Mouse (Mus musculus): ENCODE results near the gene Runx1. TPM values are rescaled to one million over a fixed set of nuclear protein-coding genes. Genes with fewer than 3 reads are reported as not detected.

Gene Runx1
- total RNA-seq, 2 experiments from 2014 or later: 0.95 to 1.4 TPM

DNA sequence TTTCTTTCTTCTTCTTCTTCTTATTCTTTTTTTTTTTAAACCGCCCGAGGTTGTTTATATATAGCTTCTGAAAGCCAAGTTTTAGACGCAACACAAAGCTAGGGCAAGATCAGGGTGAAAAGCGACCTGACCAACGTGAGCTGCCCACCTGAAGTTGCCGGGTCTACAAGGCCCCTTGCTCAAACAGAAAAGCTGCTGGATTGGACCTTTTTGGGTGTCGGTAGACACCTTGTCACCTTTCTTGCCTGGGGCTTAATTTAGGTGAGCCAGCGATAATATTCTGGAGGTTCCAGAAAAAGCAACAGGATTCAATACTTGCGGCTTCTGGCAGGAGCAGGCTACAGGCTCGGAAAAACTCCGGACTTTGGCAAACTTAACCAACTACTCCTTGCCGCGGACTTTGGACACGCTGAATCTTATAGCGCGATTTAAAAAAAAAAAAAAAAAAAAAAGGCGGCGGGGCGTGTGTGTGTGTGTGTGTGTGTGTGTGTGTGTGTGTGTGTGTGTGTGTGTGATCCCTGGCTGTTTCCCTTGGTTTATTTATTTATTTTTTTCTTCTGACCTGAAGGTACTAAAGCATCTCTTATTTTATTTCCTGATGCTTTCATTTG lies 131.3 kb downstream of the Runx1 start:
- TF ChIP-seq CTCF (conservative IDR thresholded peaks at IDR 0.05): no peak
- Histone ChIP-seq H3K4me3 (no peak overlapping the region), H3K27ac (no peak overlapping the region)
- no peak for DNase-seq (ENCODE audit: low spot score in 2 of 2)

DNA sequence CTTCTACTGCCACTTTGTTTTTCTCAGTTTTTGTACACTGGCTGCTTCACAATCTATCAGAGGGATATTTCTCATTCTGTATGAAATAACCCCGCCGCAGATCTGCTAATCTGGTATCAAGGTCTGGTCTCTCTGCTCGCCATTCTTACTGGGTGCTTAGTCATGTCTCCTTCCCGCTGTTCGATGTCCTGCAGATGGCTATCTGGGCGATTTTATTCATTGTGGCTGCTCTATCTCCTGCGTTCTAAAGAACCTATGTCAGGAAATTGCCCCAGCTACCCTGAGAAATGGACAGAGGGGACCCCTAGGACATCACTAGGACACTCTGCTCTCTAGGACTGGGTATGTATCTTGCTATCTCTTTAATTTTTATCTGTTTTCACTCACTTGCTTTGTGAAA lies 135.2 kb downstream of the Runx1 start:
- TF ChIP-seq CTCF (conservative IDR thresholded peaks at IDR 0.05): no peak
- DNase-seq (ENCODE audit: low spot score in 2 of 2): no peak
- no peak overlapping the region for H3K27ac ChIP-seq
- H3K4me3 ChIP-seq: no peak overlapping the region

GRCm38 (mm10) chr16:92688941-92689340 lies 137.0 kb downstream of the Runx1 start:
- H3K4me3 ChIP-seq: no peak overlapping the region
- no peak for TF ChIP-seq CTCF (conservative IDR thresholded peaks at IDR 0.05)

GRCm38 (mm10) chr16:92686978-92687377 lies 139.0 kb downstream of the Runx1 start:
- Histone ChIP-seq H3K27ac (no peak overlapping the region), H3K4me3 (no peak overlapping the region)
- no peak for TF ChIP-seq CTCF (conservative IDR thresholded peaks at IDR 0.05)
- DNase-seq (ENCODE audit: low spot score in 2 of 2): no peak

More at GRCm38 (mm10) chr16:92688941-92689340, 137.0 kb downstream of the Runx1 start:
- DNase-seq (ENCODE audit: low spot score in 2 of 2): no peak
- H3K27ac ChIP-seq: no peak overlapping the region

- Histone ChIP-seq H3K27ac (no peak overlapping the region), H3K4me3 (no peak overlapping the region)
- no peak for DNase-seq (ENCODE audit: low spot score in 2 of 2)
- TF ChIP-seq CTCF (conservative IDR thresholded peaks at IDR 0.05): no peak
Measured at GRCm38 (mm10) chr16:92685766-92686315, 140.1 kb downstream of the Runx1 start.

GRCm38 (mm10) chr16:92684423-92685211 lies 141.3 kb downstream of the Runx1 start:
- no peak overlapping the region for H3K4me3 ChIP-seq
- TF ChIP-seq CTCF (conservative IDR thresholded peaks at IDR 0.05): no peak
- no peak for DNase-seq (ENCODE audit: low spot score in 2 of 2)
- H3K27ac ChIP-seq: no peak overlapping the region

- Histone ChIP-seq H3K27ac (no peak overlapping the region), H3K4me3 (no peak overlapping the region)
- DNase-seq (ENCODE audit: low spot score in 2 of 2): no peak
- TF ChIP-seq CTCF (conservative IDR thresholded peaks at IDR 0.05): no peak
Measured at GRCm38 (mm10) chr16:92676630-92677029, 149.3 kb downstream of the Runx1 start.

- no peak overlapping the region for H3K4me3 ChIP-seq
- TF ChIP-seq CTCF (conservative IDR thresholded peaks at IDR 0.05): no peak
- H3K27ac ChIP-seq: no peak overlapping the region
- no peak for DNase-seq (ENCODE audit: low spot score in 2 of 2)
Measured at GRCm38 (mm10) chr16:92675677-92676076, 150.3 kb downstream of the Runx1 start.

GRCm38 (mm10) chr16:92674916-92675450 lies 151.0 kb downstream of the Runx1 start:
- TF ChIP-seq CTCF (conservative IDR thresholded peaks at IDR 0.05): no peak
- H3K4me3 ChIP-seq: no peak overlapping the region
- no peak for DNase-seq (ENCODE audit: low spot score in 2 of 2)
- no peak overlapping the region for H3K27ac ChIP-seq

DNA sequence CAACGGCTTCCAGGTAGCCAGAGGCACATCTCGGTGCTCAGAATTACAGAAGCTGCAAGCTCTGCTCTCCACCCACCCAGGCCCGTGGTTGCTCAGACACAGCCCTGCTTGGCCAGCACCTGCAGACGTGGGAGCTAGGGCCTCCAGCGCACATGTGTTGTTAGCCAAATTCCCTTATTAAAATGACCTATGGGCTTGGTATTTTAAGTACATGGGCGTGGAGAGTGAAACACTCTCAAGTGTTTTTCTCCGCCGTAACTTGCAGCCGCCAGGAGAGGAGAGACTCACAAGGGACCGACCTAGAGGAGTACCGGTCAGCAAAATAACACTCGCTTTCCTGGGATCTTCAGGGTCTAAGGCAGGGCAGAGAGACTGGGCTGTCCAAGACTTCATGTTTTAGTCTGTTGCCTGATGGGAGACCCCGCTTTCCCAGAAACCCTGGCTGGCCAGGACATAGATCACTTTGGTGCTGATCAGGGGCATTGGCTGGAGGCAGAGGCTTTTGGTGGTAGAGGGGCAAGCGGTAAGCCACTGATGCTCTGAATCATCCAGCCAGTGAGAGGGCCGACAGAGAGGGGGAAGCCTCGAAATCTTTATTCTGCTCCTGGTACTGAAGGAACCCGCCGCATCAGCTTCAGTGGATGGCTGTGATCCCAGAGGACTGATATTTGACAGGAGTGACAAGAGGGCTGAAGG lies 151.7 kb downstream of the Runx1 start:
- no peak for TF ChIP-seq CTCF (conservative IDR thresholded peaks at IDR 0.05)
- no peak for DNase-seq (ENCODE audit: low spot score in 2 of 2)
- Histone ChIP-seq H3K4me3 (no peak overlapping the region), H3K27ac (no peak overlapping the region)

GRCm38 (mm10) chr16:92668807-92669206 lies 157.1 kb downstream of the Runx1 start:
- no peak overlapping the region for H3K4me3 ChIP-seq
- no peak for DNase-seq (ENCODE audit: low spot score in 2 of 2)
- H3K27ac ChIP-seq: no peak overlapping the region
- no peak for TF ChIP-seq CTCF (conservative IDR thresholded peaks at IDR 0.05)

DNA sequence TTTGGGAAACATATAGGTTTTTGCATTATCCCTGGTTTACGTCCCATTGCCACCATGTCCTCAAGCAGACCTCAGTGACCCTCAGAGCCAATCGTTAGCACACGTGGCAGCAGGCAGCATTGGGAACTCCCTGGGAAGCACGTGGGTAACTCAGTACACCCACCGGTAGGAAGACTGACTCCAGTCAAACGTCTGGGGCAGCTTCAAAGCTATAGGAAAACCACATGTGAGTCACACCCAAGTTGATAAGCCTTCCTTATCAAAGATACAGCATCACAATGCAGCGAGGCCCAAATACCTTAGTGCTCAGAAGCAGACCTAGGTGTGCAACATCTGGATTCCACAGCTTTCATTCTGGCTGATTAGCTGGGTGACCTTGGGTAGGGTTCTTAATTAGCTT lies 164.2 kb downstream of the Runx1 start:
- H3K27ac ChIP-seq: no peak overlapping the region
- no peak for DNase-seq (ENCODE audit: low spot score in 2 of 2)
- H3K4me3 ChIP-seq: no peak overlapping the region
- no peak for TF ChIP-seq CTCF (conservative IDR thresholded peaks at IDR 0.05)

DNA sequence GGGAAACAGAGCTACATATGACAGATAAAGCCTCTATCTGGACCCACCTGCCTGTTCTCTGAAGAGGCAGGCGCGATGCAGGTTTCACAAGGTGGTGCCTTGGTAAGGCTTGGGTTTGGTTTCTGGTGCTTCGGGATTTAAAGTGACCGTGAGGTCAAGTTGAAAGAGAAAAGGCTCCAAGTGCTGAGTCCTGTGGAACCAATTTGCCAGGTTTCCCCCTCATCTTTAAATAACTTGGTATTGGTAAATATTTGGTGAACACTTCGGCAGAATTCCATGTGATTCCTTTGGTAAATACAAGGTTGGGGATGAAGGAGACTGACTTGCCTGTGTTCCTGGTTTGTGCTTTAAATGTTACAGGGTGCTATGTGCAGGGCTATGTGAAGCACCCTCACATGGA lies 169.2 kb downstream of the Runx1 start:
- H3K27ac ChIP-seq: no peak overlapping the region
- no peak for TF ChIP-seq CTCF (conservative IDR thresholded peaks at IDR 0.05)
- H3K4me3 ChIP-seq: no peak overlapping the region
- DNase-seq (ENCODE audit: low spot score in 2 of 2): no peak
